Mouse (Mus musculus): ENCODE data around the gene Trpc4. TPM values are rescaled to one million over a fixed set of nuclear protein-coding genes. Genes with fewer than 3 reads are reported as not detected.

The Trpc4 gene
- polyA plus RNA-seq (2015; fragmentation: Nextera tagmentation; extraction: Ambion mirVana), result 11.6 and 13.2 TPM in 2 replicates

- Histone ChIP-seq H3K9me3 (no peaks in the 10 kb centered on the region), H3K9ac (replicated peaks) (peak within 1 kb of the TSS; percentile 59), H3K27ac (replicated peaks) (peak within 1 kb of the TSS; percentile 59)
Measured at GRCm38 (mm10) chr3:54155639-54156315, at the start of gene Trpc4. Gene Trpc4 (plus strand): TSS chr3:54156035.

GRCm38 (mm10) chr3:54111489-54111888 lies 44.3 kb upstream of the Trpc4 start:
- no peak overlapping the region for H3K4me3 ChIP-seq
- no peak overlapping the region for H3K9ac ChIP-seq (replicated peaks)
- no peaks in the 10 kb centered on the region for H3K4me1 ChIP-seq
- no peaks in the 10 kb centered on the region for H3K36me3 ChIP-seq
- ATAC-seq (replicated peaks), result no peak
- no peaks in the 10 kb centered on the region for H3K27me3 ChIP-seq
- H3K4me2 ChIP-seq (replicated peaks), result no peak overlapping the region
- 77% methylated on average over 9 of the region's 9 CpGs for WGBS
- H3K9me3 ChIP-seq, result no peaks in the 10 kb centered on the region
- no peak overlapping the region for H3K27ac ChIP-seq (replicated peaks)

More at GRCm38 (mm10) chr3:54155639-54156315, at the start of gene Trpc4:
- Histone ChIP-seq H3K4me3 (peak within 1 kb of the TSS; percentile 69), H3K36me3 (no peaks in the 10 kb centered on the region), H3K27me3 (peaks cover 8% of the 10 kb centered on the region; the same call in 1 of the 2 replicates), H3K4me2 (replicated peaks) (peak within 1 kb of the TSS; percentile 99), H3K4me1 (peaks cover 22% of the 10 kb centered on the region)
- peak; percentile 79 for ATAC-seq (replicated peaks)
- WGBS, result under 1% methylated on average over 36 of the region's 36 CpGs

GRCm38 (mm10) chr3:54135376-54135775 lies 20.5 kb upstream of the Trpc4 start:
- WGBS, result 87% methylated on average over 5 of the region's 5 CpGs
- no peak overlapping the region for H3K4me3 ChIP-seq
- no peak overlapping the region for H3K27ac ChIP-seq (replicated peaks)
- ATAC-seq (replicated peaks), result no peak
- H3K9me3 ChIP-seq, result no peaks in the 10 kb centered on the region
- no peaks in the 10 kb centered on the region for H3K36me3 ChIP-seq
- H3K27me3 ChIP-seq, result no peaks in the 10 kb centered on the region
- no peak overlapping the region for H3K4me2 ChIP-seq (replicated peaks)
- no peak overlapping the region for H3K9ac ChIP-seq (replicated peaks)
- no peaks in the 10 kb centered on the region for H3K4me1 ChIP-seq

GRCm38 (mm10) chr3:54141376-54141775 lies 14.5 kb upstream of the Trpc4 start:
- Histone ChIP-seq H3K36me3 (no peaks in the 10 kb centered on the region), H3K9ac (replicated peaks) (no peak overlapping the region), H3K27ac (replicated peaks) (no peak overlapping the region), H3K9me3 (no peaks in the 10 kb centered on the region), H3K4me3 (no peak overlapping the region), H3K4me1 (no peaks in the 10 kb centered on the region), H3K27me3 (no peaks in the 10 kb centered on the region), H3K4me2 (replicated peaks) (no peak overlapping the region)
- ATAC-seq (replicated peaks), result no peak
- 98% methylated on average over 2 of the region's 2 CpGs for WGBS

- peak overlapping the region; percentile 59 for H3K9ac ChIP-seq (replicated peaks)
- H3K27ac ChIP-seq (replicated peaks), result peak overlapping the region; percentile 37; the same call in 1 of the 2 replicates
- ATAC-seq (replicated peaks), result peak; percentile 96
- peaks cover 22% of the 10 kb centered on the region for H3K4me1 ChIP-seq
- H3K36me3 ChIP-seq, result no peaks in the 10 kb centered on the region
- WGBS, result 3% methylated on average over 16 of the region's 16 CpGs
- H3K9me3 ChIP-seq, result no peaks in the 10 kb centered on the region
- H3K4me2 ChIP-seq (replicated peaks), result peak overlapping the region; percentile 99
- peaks cover 8% of the 10 kb centered on the region; the same call in 1 of the 2 replicates for H3K27me3 ChIP-seq
- peak overlapping the region; percentile 69 for H3K4me3 ChIP-seq
Measured at GRCm38 (mm10) chr3:54154844-54155638, 794 bp upstream of the Trpc4 start.

GRCm38 (mm10) chr3:54156316-54157000 lies 623 bp downstream of the Trpc4 start:
- H3K9me3 ChIP-seq, result no peaks in the 10 kb centered on the region
- WGBS, result under 1% methylated on average over 28 of the region's 28 CpGs
- peaks cover 22% of the 10 kb centered on the region for H3K4me1 ChIP-seq
- H3K4me3 ChIP-seq, result peak overlapping the region; percentile 69
- peak; percentile 51 for ATAC-seq (replicated peaks)
- peak overlapping the region; percentile 99 for H3K4me2 ChIP-seq (replicated peaks)
- H3K27me3 ChIP-seq, result peaks cover 8% of the 10 kb centered on the region; the same call in 1 of the 2 replicates
- H3K9ac ChIP-seq (replicated peaks), result peak overlapping the region; percentile 59
- H3K27ac ChIP-seq (replicated peaks), result peak overlapping the region; percentile 59
- H3K36me3 ChIP-seq, result no peaks in the 10 kb centered on the region

GRCm38 (mm10) chr3:54170701-54171100 lies 14.9 kb downstream of the Trpc4 start:
- Histone ChIP-seq H3K27ac (replicated peaks) (no peak overlapping the region), H3K27me3 (no peaks in the 10 kb centered on the region)
- no peak for ATAC-seq (replicated peaks)

GRCm38 (mm10) chr3:54177296-54177695 lies 21.5 kb downstream of the Trpc4 start:
- H3K9me3 ChIP-seq, result no peaks in the 10 kb centered on the region
- ATAC-seq (replicated peaks), result no peak
- H3K4me1 ChIP-seq, result no peaks in the 10 kb centered on the region
- no peak overlapping the region for H3K4me2 ChIP-seq (replicated peaks)
- 86% methylated on average over 1 of the region's 1 CpGs for WGBS
- H3K9ac ChIP-seq (replicated peaks), result no peak overlapping the region
- H3K36me3 ChIP-seq, result no peaks in the 10 kb centered on the region
- no peak overlapping the region for H3K27ac ChIP-seq (replicated peaks)
- H3K4me3 ChIP-seq, result no peak overlapping the region
- H3K27me3 ChIP-seq, result no peaks in the 10 kb centered on the region

More at GRCm38 (mm10) chr3:54170701-54171100, 14.9 kb downstream of the Trpc4 start:
- Histone ChIP-seq H3K9me3 (no peaks in the 10 kb centered on the region), H3K4me1 (no peaks in the 10 kb centered on the region), H3K4me2 (replicated peaks) (no peak overlapping the region), H3K4me3 (no peak overlapping the region), H3K9ac (replicated peaks) (no peak overlapping the region), H3K36me3 (no peaks in the 10 kb centered on the region)

GRCm38 (mm10) chr3:54190932-54191668 lies 35.3 kb downstream of the Trpc4 start:
- no peak overlapping the region for H3K4me3 ChIP-seq
- H3K27ac ChIP-seq (replicated peaks), result no peak overlapping the region
- no peak overlapping the region for H3K9ac ChIP-seq (replicated peaks)
- no peaks in the 10 kb centered on the region for H3K27me3 ChIP-seq
- no peak overlapping the region for H3K4me2 ChIP-seq (replicated peaks)
- no peaks in the 10 kb centered on the region for H3K36me3 ChIP-seq
- WGBS, result 80% methylated on average over 6 of the region's 6 CpGs
- no peak for ATAC-seq (replicated peaks)
- H3K9me3 ChIP-seq, result no peaks in the 10 kb centered on the region
- no peaks in the 10 kb centered on the region for H3K4me1 ChIP-seq

GRCm38 (mm10) chr3:54201231-54201630 lies 45.4 kb downstream of the Trpc4 start:
- no peak overlapping the region for H3K9ac ChIP-seq (replicated peaks)
- no peaks in the 10 kb centered on the region for H3K4me1 ChIP-seq
- no peaks in the 10 kb centered on the region for H3K9me3 ChIP-seq
- H3K27me3 ChIP-seq, result no peaks in the 10 kb centered on the region
- WGBS, result 83% methylated on average over 5 of the region's 5 CpGs
- no peaks in the 10 kb centered on the region for H3K36me3 ChIP-seq
- no peak for ATAC-seq (replicated peaks)
- H3K4me3 ChIP-seq, result no peak overlapping the region
- no peak overlapping the region for H3K4me2 ChIP-seq (replicated peaks)
- no peak overlapping the region for H3K27ac ChIP-seq (replicated peaks)

GRCm38 (mm10) chr3:54204386-54204785 lies 48.6 kb downstream of the Trpc4 start:
- 71% methylated on average over 5 of the region's 5 CpGs for WGBS
- Histone ChIP-seq H3K4me3 (no peak overlapping the region), H3K9ac (replicated peaks) (no peak overlapping the region), H3K36me3 (no peaks in the 10 kb centered on the region), H3K9me3 (no peaks in the 10 kb centered on the region), H3K27ac (replicated peaks) (no peak overlapping the region), H3K4me2 (replicated peaks) (no peak overlapping the region), H3K4me1 (no peaks in the 10 kb centered on the region), H3K27me3 (no peaks in the 10 kb centered on the region)
- no peak; the same call in 1 of the 2 replicates for ATAC-seq (replicated peaks)
